Mouse (Mus musculus): Measurements from ENCODE around the gene Cdc5l.

- no peak for TF ChIP-seq CTCF (IDR thresholded peaks at IDR 0.05; ENCODE audit: control insufficient read depth, insufficient read depth, insufficient read length)
- no peak for TF ChIP-seq USF1 (IDR thresholded peaks at IDR 0.05; ENCODE audit: low read depth)
- no peak for TF ChIP-seq MAX (IDR thresholded peaks at IDR 0.05)
- no peak for TF ChIP-seq MYOG (IDR thresholded peaks at IDR 0.05; ENCODE audit: control insufficient read depth, extremely low read depth, insufficient read length)
These were observed 24.8 kb downstream of the Cdc5l start for GRCm38 (mm10) chr17:45408719-45409118.
